Mouse (Mus musculus) heart, embryonic 12.5 days (tissue): Measurements from ENCODE around the gene Ttc12. TPM values are rescaled to one million over a fixed set of nuclear protein-coding genes. Genes with fewer than 3 reads are reported as not detected.
A peak's percentile ranks its signal among the peaks of the same experiment; 100 is the strongest.

Experiments
- ATAC-seq: fragments of 200-750 bp; cut with Nextera tagmentation; 2 replicates; pipeline ENCODE4 v1.8.0; 2017; ENCODE audit warnings: moderate TSS enrichment, moderate library complexity; ENCODE audit not compliant: insufficient number of reproducible peaks, low FRiP score
- H3K27ac ChIP-seq: fragments of 300-500 bp; sonication (generic); 2 replicates; pipeline ENCODE4 v1.5.1; 2016; ENCODE audit warnings: mild to moderate bottlenecking, moderate library complexity; ENCODE audit not compliant: poor library complexity, severe bottlenecking
- H3K27me3 ChIP-seq: fragments of 300-500 bp; sonication (generic); replicated peaks from 2 replicates; pipeline ENCODE4 v1.6.1; 2016; ENCODE audit warnings: mild to moderate bottlenecking, moderate library complexity
- H3K36me3 ChIP-seq: fragments of 300-500 bp; sonication (generic); 2 replicates; pipeline ENCODE4 v1.6.1; 2016; ENCODE audit warnings: mild to moderate bottlenecking, moderate library complexity
- H3K4me1 ChIP-seq: fragments of 300-500 bp; sonication (generic); replicated peaks from 2 replicates; pipeline ENCODE4 v1.6.1; 2016; ENCODE audit warnings: mild to moderate bottlenecking
- H3K4me2 ChIP-seq: fragments of 300-500 bp; sonication (generic); 2 replicates; pipeline ENCODE4 v1.6.1; 2016; ENCODE audit warnings: mild to moderate bottlenecking, moderate library complexity
- H3K4me3 ChIP-seq: fragments of 300-500 bp; sonication (generic); 2 replicates; pipeline ENCODE4 v1.5.1; 2016; ENCODE audit warnings: mild to moderate bottlenecking
- H3K9ac ChIP-seq: fragments of 300-500 bp; sonication (generic); 2 replicates; pipeline ENCODE4 v1.6.1; 2016; ENCODE audit warnings: mild to moderate bottlenecking, moderate library complexity
- H3K9me3 ChIP-seq: fragments of 300-500 bp; sonication (generic); replicated peaks from 2 replicates; pipeline ENCODE4 v1.6.1; 2016; ENCODE audit warnings: mild to moderate bottlenecking, moderate library complexity
- WGBS: fragments of 180-500 bp; shearing (Covaris S2); methylation state at CpG from one replicate; pipeline ENCODE4 v1.1.7; 2016; 5-methylcytosine and 5-hydroxymethylcytosine counted together
- polyA plus RNA-seq: library from polyadenylated mRNA; unstranded; fragments of >200 nt; fragmentation: Nextera tagmentation; extraction: Ambion mirVana; gene quantifications from 2 replicates; pipeline ENCODE4 v1.2.1, GENCODE M21; 2016

The Ttc12 gene
- 1.7 TPM in 2 replicates for polyA plus RNA-seq

- peak within 1 kb of the TSS; percentile 97 for H3K4me2 ChIP-seq
- H3K9ac ChIP-seq = peak within 1 kb of the TSS; percentile 67
- under 1% methylated on average over 18 of the region's 18 CpGs for WGBS
- H3K4me3 ChIP-seq = peak within 1 kb of the TSS; percentile 71
- no peaks in the 10 kb centered on the region for H3K36me3 ChIP-seq
- H3K27me3 ChIP-seq = no peaks in the 10 kb centered on the region; the same call in 1 of the 2 replicates
- 0 out of 2 replicates have a peak, but pooled peaks cover 9% of the 10 kb centered on the region for H3K4me1 ChIP-seq
- ATAC-seq = peak; percentile 89
- H3K9me3 ChIP-seq = no peaks in the 10 kb centered on the region
- H3K27ac ChIP-seq = peak within 1 kb of the TSS; percentile 20; the same call in 1 of the 2 replicates
These were observed at the start of gene Ttc12 for GRCm38 (mm10) chr9:49485892-49486311. Gene Ttc12 (minus strand): TSS chr9:49486225.

- no peak overlapping the region for H3K4me3 ChIP-seq
- 58% methylated on average over 4 of the region's 4 CpGs for WGBS
- no peak overlapping the region for H3K4me2 ChIP-seq
- H3K9ac ChIP-seq = no peak overlapping the region
- no peak overlapping the region for H3K27ac ChIP-seq
- no peaks in the 10 kb centered on the region for H3K36me3 ChIP-seq
- peaks cover 16% of the 10 kb centered on the region for H3K4me1 ChIP-seq
- ATAC-seq = no peak
- H3K27me3 ChIP-seq = no peaks in the 10 kb centered on the region
- no peaks in the 10 kb centered on the region for H3K9me3 ChIP-seq
These were observed 48.9 kb upstream of the Ttc12 start for GRCm38 (mm10) chr9:49534958-49535357.

GRCm38 (mm10) chr9:49533912-49534491, 48.0 kb upstream of the Ttc12 start:
- Histone ChIP-seq H3K9ac (no peak overlapping the region), H3K4me3 (no peak overlapping the region), H3K27ac (no peak overlapping the region), H3K27me3 (no peaks in the 10 kb centered on the region), H3K36me3 (no peaks in the 10 kb centered on the region), H3K4me1 (peaks cover 16% of the 10 kb centered on the region), H3K9me3 (no peaks in the 10 kb centered on the region), H3K4me2 (no peak overlapping the region)
- WGBS = 21% methylated on average over 8 of the region's 8 CpGs
- ATAC-seq = no peak

GRCm38 (mm10) chr9:49533455-49533854, 47.4 kb upstream of the Ttc12 start:
- Histone ChIP-seq H3K36me3 (no peaks in the 10 kb centered on the region), H3K9me3 (no peaks in the 10 kb centered on the region), H3K9ac (no peak overlapping the region), H3K4me1 (peaks cover 16% of the 10 kb centered on the region), H3K4me2 (no peak overlapping the region), H3K27ac (no peak overlapping the region), H3K4me3 (no peak overlapping the region), H3K27me3 (no peaks in the 10 kb centered on the region)
- ATAC-seq = no peak
- WGBS = 42% methylated on average over 7 of the region's 7 CpGs

- Histone ChIP-seq H3K4me2 (no peak overlapping the region), H3K9me3 (no peaks in the 10 kb centered on the region), H3K9ac (no peak overlapping the region), H3K4me3 (no peak overlapping the region), H3K36me3 (no peaks in the 10 kb centered on the region), H3K4me1 (peaks cover 16% of the 10 kb centered on the region), H3K27me3 (no peaks in the 10 kb centered on the region), H3K27ac (no peak overlapping the region)
- 86% methylated on average over 6 of the region's 6 CpGs for WGBS
- no peak for ATAC-seq
These were observed 45.8 kb upstream of the Ttc12 start for GRCm38 (mm10) chr9:49531833-49532232.

GRCm38 (mm10) chr9:49531257-49531656, 45.2 kb upstream of the Ttc12 start:
- H3K4me1 ChIP-seq = peaks cover 13% of the 10 kb centered on the region
- no peak overlapping the region for H3K4me2 ChIP-seq
- H3K27ac ChIP-seq = no peak overlapping the region
- H3K9me3 ChIP-seq = no peaks in the 10 kb centered on the region
- 59% methylated on average over 7 of the region's 7 CpGs for WGBS
- no peak overlapping the region for H3K9ac ChIP-seq
- H3K4me3 ChIP-seq = no peak overlapping the region
- no peaks in the 10 kb centered on the region for H3K27me3 ChIP-seq
- no peaks in the 10 kb centered on the region for H3K36me3 ChIP-seq
- ATAC-seq = no peak

GRCm38 (mm10) chr9:49530739-49531138, 44.7 kb upstream of the Ttc12 start:
- Histone ChIP-seq H3K4me1 (peaks cover 13% of the 10 kb centered on the region), H3K27ac (no peak overlapping the region), H3K36me3 (no peaks in the 10 kb centered on the region), H3K4me3 (no peak overlapping the region), H3K9me3 (no peaks in the 10 kb centered on the region), H3K4me2 (no peak overlapping the region), H3K27me3 (no peaks in the 10 kb centered on the region), H3K9ac (no peak overlapping the region)
- ATAC-seq = no peak
- 66% methylated on average over 4 of the region's 4 CpGs for WGBS

- Histone ChIP-seq H3K27me3 (no peaks in the 10 kb centered on the region), H3K4me3 (no peak overlapping the region), H3K36me3 (no peaks in the 10 kb centered on the region), H3K4me1 (peaks cover 7% of the 10 kb centered on the region), H3K27ac (no peak overlapping the region), H3K9ac (no peak overlapping the region), H3K4me2 (no peak overlapping the region), H3K9me3 (no peaks in the 10 kb centered on the region)
- WGBS = 73% methylated on average over 8 of the region's 8 CpGs
- no peak for ATAC-seq
These were observed 43.4 kb upstream of the Ttc12 start for GRCm38 (mm10) chr9:49529366-49529959.

GRCm38 (mm10) chr9:49528943-49529342, 42.9 kb upstream of the Ttc12 start:
- Histone ChIP-seq H3K4me1 (peaks cover 1% of the 10 kb centered on the region), H3K9me3 (no peaks in the 10 kb centered on the region), H3K4me3 (no peak overlapping the region), H3K36me3 (no peaks in the 10 kb centered on the region), H3K9ac (no peak overlapping the region), H3K27ac (no peak overlapping the region), H3K27me3 (no peaks in the 10 kb centered on the region), H3K4me2 (no peak overlapping the region)
- 58% methylated on average over 10 of the region's 10 CpGs for WGBS
- ATAC-seq = no peak

GRCm38 (mm10) chr9:49528026-49528425, 42.0 kb upstream of the Ttc12 start:
- H3K27me3 ChIP-seq = no peaks in the 10 kb centered on the region
- WGBS = 86% methylated on average over 5 of the region's 5 CpGs
- H3K9ac ChIP-seq = no peak overlapping the region
- no peak overlapping the region for H3K4me3 ChIP-seq
- H3K27ac ChIP-seq = no peak overlapping the region
- H3K4me2 ChIP-seq = no peak overlapping the region
- no peaks in the 10 kb centered on the region for H3K4me1 ChIP-seq
- H3K36me3 ChIP-seq = peaks cover 5% of the 10 kb centered on the region
- ATAC-seq = no peak
- no peaks in the 10 kb centered on the region for H3K9me3 ChIP-seq

- no peak overlapping the region for H3K4me2 ChIP-seq
- H3K4me1 ChIP-seq = no peaks in the 10 kb centered on the region
- peaks cover 5% of the 10 kb centered on the region for H3K36me3 ChIP-seq
- H3K27me3 ChIP-seq = no peaks in the 10 kb centered on the region
- no peak overlapping the region for H3K4me3 ChIP-seq
- no peak overlapping the region for H3K9ac ChIP-seq
- no peak overlapping the region for H3K27ac ChIP-seq
- WGBS = 67% methylated on average over 8 of the region's 8 CpGs
- H3K9me3 ChIP-seq = no peaks in the 10 kb centered on the region
- no peak for ATAC-seq
These were observed 41.3 kb upstream of the Ttc12 start for GRCm38 (mm10) chr9:49527340-49527739.

- H3K27ac ChIP-seq = no peak overlapping the region
- H3K9me3 ChIP-seq = no peaks in the 10 kb centered on the region
- no peaks in the 10 kb centered on the region for H3K27me3 ChIP-seq
- no peak for ATAC-seq
- WGBS = 74% methylated on average over 9 of the region's 9 CpGs
- no peak overlapping the region for H3K4me2 ChIP-seq
- H3K4me3 ChIP-seq = no peak overlapping the region
- no peaks in the 10 kb centered on the region for H3K4me1 ChIP-seq
- peaks cover 18% of the 10 kb centered on the region for H3K36me3 ChIP-seq
- H3K9ac ChIP-seq = no peak overlapping the region
These were observed 38.7 kb upstream of the Ttc12 start for GRCm38 (mm10) chr9:49524721-49525120.
